Mouse (Mus musculus) ZHBTc4 (cell line): ENCODE results near the gene Lrtm2.

Experiments used
- DNase-seq: peaks from one replicate; pipeline ENCODE4 v3.0.0-alpha.2; 2011; ENCODE audit warnings: low read depth, low spot score

Lrtm2 gene

DNA sequence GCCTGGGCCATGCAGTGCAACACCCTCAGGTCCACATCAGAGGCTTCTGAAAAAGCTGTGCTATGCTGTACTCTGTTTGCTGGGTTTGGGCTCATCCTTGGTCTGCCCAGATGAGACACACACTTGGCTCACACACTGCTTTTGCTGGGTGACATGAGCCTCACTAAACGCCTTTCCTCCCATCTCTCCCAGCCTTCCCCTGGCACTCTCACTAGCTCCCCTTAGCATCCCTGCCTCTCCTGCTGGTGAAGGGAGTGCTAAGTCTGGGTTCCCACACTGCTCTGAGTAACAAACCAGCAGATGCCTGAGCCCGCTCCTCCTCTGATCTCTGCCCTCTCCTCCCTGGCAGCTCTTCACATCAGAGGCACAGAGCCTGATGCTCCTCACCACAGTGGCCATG, 53.9 kb downstream of the Lrtm2 start:
- no peak for DNase-seq
